Mouse (Mus musculus): ENCODE results near the gene Iqcf1. TPM values are rescaled to one million over a fixed set of nuclear protein-coding genes. Genes with fewer than 3 reads are reported as not detected.

The Iqcf1 gene
- total and polyA plus RNA-seq, 3 experiments = not detected

DNA sequence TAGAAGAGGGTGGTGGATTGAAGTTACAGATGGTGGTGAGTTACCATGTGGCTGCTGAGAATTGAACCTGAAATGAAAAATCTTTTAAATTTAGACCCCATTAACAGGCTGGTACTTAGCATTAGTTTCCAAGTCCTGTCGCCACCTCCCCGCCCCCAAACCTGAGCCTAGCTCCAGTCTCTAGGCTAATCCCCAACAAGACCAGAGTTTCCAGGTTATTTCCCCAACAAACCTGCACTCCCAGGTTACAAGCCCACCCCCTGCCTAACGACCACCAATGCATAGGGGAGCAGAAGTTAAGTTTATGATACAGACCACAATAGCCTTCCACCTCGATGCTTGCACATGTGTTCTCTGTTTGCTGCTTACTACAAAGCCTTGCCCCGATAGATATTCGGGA lies 13.8 kb downstream of the Iqcf1 start:
- Histone ChIP-seq H3K27me3 (replicated peaks) (no peaks in the 10 kb centered on the region), H3K4me2 (ENCODE audit: insufficient read depth, low read depth, poor library complexity, severe bottlenecking) (no peak overlapping the region), H3K27ac (ENCODE audit: insufficient read depth, low read depth) (no peak overlapping the region), H3K4me1 (ENCODE audit: control insufficient read depth in 1 of 2, insufficient read depth in 2 of 2) (peaks cover 0 to 7% of the 10 kb centered on the region in 2 experiments; a peak in 2 of 4 replicates), H3K4me3 (replicated peaks in 1 of 3; ENCODE audit: low read depth in 2 of 3, low read length in 2 of 3, poor library complexity in 1 of 3) (no peak overlapping the region), H3K79me2 (replicated peaks; ENCODE audit: control insufficient read depth, extremely low read depth, insufficient read depth, poor library complexity, severe bottlenecking) (no peaks in the 10 kb centered on the region), H3K9me3 (replicated peaks; ENCODE audit: low read length) (peaks cover 2% of the 10 kb centered on the region), H3K9ac (ENCODE audit: insufficient read depth, low read depth) (no peak overlapping the region), H3K36me3 (replicated peaks in 1 of 2; ENCODE audit: control insufficient read depth in 1 of 2, insufficient read depth in 1 of 2, low read length in 1 of 2) (no peaks in the 10 kb centered on the region)
- in situ Hi-C loops (cut with MboI; ENCODE audit: low pct_ligation_motif_present, low pct_unique_long_range_greater_than_20kb, low sequenced_read_pairs) = no loop called here
- dilution Hi-C loops (cut with MboI; ENCODE audit: extremely low pct_ligation_motif_present, extremely low pct_unique_long_range_greater_than_20kb, low sequenced_read_pairs) = no loop called here
- DNase-seq (ENCODE audit: extremely low read depth) = no peak
- TF ChIP-seq MAFK (IDR thresholded peaks at IDR 0.05; ENCODE audit: insufficient replicate concordance, low read length) = no peak
- no peak for TF ChIP-seq ELF1 (IDR thresholded peaks at IDR 0.05; ENCODE audit: low read depth, low read length)
- TF ChIP-seq ZMIZ1 (IDR thresholded peaks at IDR 0.05; ENCODE audit: low read depth, low read length) = no peak
- no peak for TF ChIP-seq ZC3H11A (IDR thresholded peaks at IDR 0.05; ENCODE audit: low read depth, low read length)
- TF ChIP-seq ETS1 (conservative IDR thresholded peaks at IDR 0.05; ENCODE audit: low read depth, low read length) = no peak
- TF ChIP-seq TCF12 (IDR thresholded peaks at IDR 0.05; ENCODE audit: low read depth, low read length) = no peak
- TF ChIP-seq TBP (conservative IDR thresholded peaks at IDR 0.05; ENCODE audit: low read depth, low read length) = no peak
- TF ChIP-seq POLR2AphosphoS2 (IDR thresholded peaks at IDR 0.05; ENCODE audit: low read depth, low read length) = no peak
- no peak for TF ChIP-seq CHD1 (IDR thresholded peaks at IDR 0.05; ENCODE audit: low read depth, low read length)
- no peak for TF ChIP-seq ZKSCAN1 (IDR thresholded peaks at IDR 0.05; ENCODE audit: borderline replicate concordance, low read depth, low read length)
- TF ChIP-seq CTCF (conservative IDR thresholded peaks at IDR 0.05 in 1 of 2, IDR thresholded peaks at IDR 0.05 in 1 of 2; ENCODE audit: low read depth in 2 of 2, low read length in 2 of 2) = no peak
- TF ChIP-seq NELFE (IDR thresholded peaks at IDR 0.05; ENCODE audit: low read depth, low read length) = no peak
- no peak for TF ChIP-seq NRF1 (IDR thresholded peaks at IDR 0.05; ENCODE audit: low read depth, low read length)
- no peak for TF ChIP-seq IRF4 (IDR thresholded peaks at IDR 0.05; ENCODE audit: low read depth, low read length)
- no peak for TF ChIP-seq MXI1 (IDR thresholded peaks at IDR 0.05; ENCODE audit: low read depth, low read length)
- TF ChIP-seq GABPA (IDR thresholded peaks at IDR 0.05; ENCODE audit: insufficient replicate concordance, low read depth, low read length) = no peak
- TF ChIP-seq MYC (IDR thresholded peaks at IDR 0.05; ENCODE audit: low read depth, low read length) = no peak
- TF ChIP-seq BHLHE40 (IDR thresholded peaks at IDR 0.05; ENCODE audit: low read depth, low read length) = no peak
- no peak for TF ChIP-seq CHD2 (IDR thresholded peaks at IDR 0.05; ENCODE audit: low read length)
- TF ChIP-seq EP300 (IDR thresholded peaks at IDR 0.05; ENCODE audit: low read length) = no peak

DNA sequence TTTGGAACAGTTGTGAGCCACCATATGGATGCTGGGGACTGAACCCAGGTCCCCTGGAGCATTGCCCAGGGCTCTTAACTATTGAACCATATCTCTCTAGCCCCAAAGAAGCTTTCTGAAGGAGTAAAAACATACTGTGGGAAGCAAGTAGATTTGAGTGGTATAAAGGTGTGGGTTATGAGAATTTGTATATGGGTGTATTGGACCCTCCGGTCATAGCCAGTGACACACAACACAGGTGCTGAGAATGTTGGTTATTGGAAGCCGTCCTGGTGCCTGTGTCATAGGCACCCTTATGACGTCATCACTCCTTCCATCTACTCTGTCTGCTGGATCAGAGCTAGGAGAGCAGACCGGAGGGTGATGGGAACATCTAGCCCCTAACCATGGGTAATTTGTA lies 14.5 kb downstream of the Iqcf1 start, which contains the start of gene Iqcf5:
Gene Iqcf5, plus strand, starts transcription at position 301 of the 400 bp plus-strand sequence.
- Histone ChIP-seq H3K4me3 (replicated peaks in 1 of 3; ENCODE audit: low read depth in 2 of 3, low read length in 2 of 3, poor library complexity in 1 of 3) (no peak within 1 kb of the TSS), H3K4me2 (ENCODE audit: insufficient read depth, low read depth, poor library complexity, severe bottlenecking) (no peak within 1 kb of the TSS), H3K27ac (ENCODE audit: insufficient read depth, low read depth) (no peak within 1 kb of the TSS), H3K4me1 (ENCODE audit: control insufficient read depth in 1 of 2, insufficient read depth in 2 of 2) (peaks cover 0 to 7% of the 10 kb centered on the region in 2 experiments; a peak in 2 of 4 replicates), H3K27me3 (replicated peaks) (no peaks in the 10 kb centered on the region), H3K9me3 (replicated peaks; ENCODE audit: low read length) (peaks cover 2% of the 10 kb centered on the region), H3K9ac (ENCODE audit: insufficient read depth, low read depth) (no peak within 1 kb of the TSS), H3K36me3 (replicated peaks in 1 of 2; ENCODE audit: control insufficient read depth in 1 of 2, insufficient read depth in 1 of 2, low read length in 1 of 2) (no peaks in the 10 kb centered on the region), H3K79me2 (replicated peaks; ENCODE audit: control insufficient read depth, extremely low read depth, insufficient read depth, poor library complexity, severe bottlenecking) (no peaks in the 10 kb centered on the region)
- TF ChIP-seq MEF2A (IDR thresholded peaks at IDR 0.05; ENCODE audit: borderline replicate concordance, low read depth, low read length) = no peak
- TF ChIP-seq TBP (conservative IDR thresholded peaks at IDR 0.05; ENCODE audit: low read depth, low read length) = no peak
- no peak for DNase-seq (ENCODE audit: extremely low read depth)
- in situ Hi-C loops (cut with MboI; ENCODE audit: low pct_ligation_motif_present, low pct_unique_long_range_greater_than_20kb, low sequenced_read_pairs) (no loop called here), dilution Hi-C loops (cut with MboI; ENCODE audit: extremely low pct_ligation_motif_present, extremely low pct_unique_long_range_greater_than_20kb, low sequenced_read_pairs) (no loop called here)
